Mouse (Mus musculus) E14TG2a.4 (cell line): ENCODE data around the gene Rps6kc1.

ENCODE experiments used
- CTCF ChIP-seq: conservative IDR thresholded peaks from 2 replicates; pipeline ENCODE4 v1.5.1; 2014; ENCODE audit warnings: low read length
- NANOG ChIP-seq: IDR thresholded peaks from 2 replicates; pipeline ENCODE4 v1.6.1; 2014; ENCODE audit warnings: borderline replicate concordance, low read length, mixed read lengths

DNA sequence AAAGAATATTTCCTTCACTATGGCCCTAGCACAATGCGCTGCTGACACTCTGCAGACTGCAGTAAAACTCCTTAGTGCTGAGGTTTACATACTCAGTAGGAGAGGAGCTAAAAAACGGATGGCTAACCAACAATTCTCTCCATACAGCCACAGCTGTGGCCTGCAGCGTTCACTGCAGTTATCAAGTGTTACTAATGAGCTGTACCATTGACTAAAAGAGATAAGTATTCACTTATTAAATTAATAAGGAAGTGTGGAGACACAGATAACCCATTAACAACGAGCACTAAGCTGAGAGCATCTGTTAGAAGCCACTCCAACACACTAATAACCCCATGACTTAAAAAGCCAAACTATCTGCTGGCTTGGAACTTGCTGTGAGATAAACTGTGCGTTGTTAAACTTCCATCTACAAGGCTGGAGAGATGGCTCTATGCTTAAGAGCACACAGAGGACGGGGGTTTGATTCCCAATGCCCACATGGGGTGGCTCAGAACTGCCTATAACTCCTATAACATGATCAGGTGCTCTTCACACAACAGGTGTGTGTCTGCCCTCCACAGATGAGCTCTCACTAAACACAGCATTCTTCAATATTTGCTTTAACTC is 17.9 kb downstream of the Rps6kc1 start:
- no peak for TF ChIP-seq CTCF
- TF ChIP-seq NANOG, result no peak
